Mouse (Mus musculus) hindbrain, postnatal 0 days (tissue): ENCODE results near the gene Mast4. TPM values are rescaled to one million over a fixed set of nuclear protein-coding genes. Genes with fewer than 3 reads are reported as not detected.
A peak's percentile ranks its signal among the peaks of the same experiment; 100 is the strongest.

Experiments used
- ATAC-seq: fragments of 200-750 bp; cut with Nextera tagmentation; 2 replicates; pipeline ENCODE4 v1.8.0; 2017; ENCODE audit warnings: mild to moderate bottlenecking, moderate TSS enrichment, moderate library complexity
- DNase-seq: peaks from one replicate; pipeline ENCODE4 v3.0.0-alpha.2; 2015; ENCODE audit warnings: low spot score
- H3K27ac ChIP-seq: fragments of 300-500 bp; sonication (generic); 2 replicates; pipeline ENCODE4 v1.5.1; 2014; ENCODE audit warnings: mild to moderate bottlenecking
- H3K27me3 ChIP-seq: fragments of 300-500 bp; sonication (generic); 2 replicates; pipeline ENCODE4 v1.6.1; 2014; ENCODE audit warnings: low read length, mixed read lengths; ENCODE audit not compliant: insufficient read depth
- H3K36me3 ChIP-seq: fragments of 300-500 bp; sonication (generic); 2 replicates; pipeline ENCODE4 v1.6.1; 2014; ENCODE audit warnings: low read length, mixed read lengths; ENCODE audit not compliant: insufficient read depth
- H3K4me1 ChIP-seq: fragments of 300-500 bp; sonication (generic); 2 replicates; pipeline ENCODE4 v1.6.1; 2014; ENCODE audit warnings: antibody characterized with exemption, low read length, mixed read lengths; ENCODE audit not compliant: insufficient read depth
- H3K4me2 ChIP-seq: fragments of 300-500 bp; sonication (generic); 2 replicates; pipeline ENCODE4 v1.6.1; 2014; ENCODE audit warnings: low read depth, mild to moderate bottlenecking, low read length, moderate library complexity, mixed read lengths
- H3K4me3 ChIP-seq: fragments of 300-500 bp; sonication (generic); 2 replicates; pipeline ENCODE4 v1.5.1; 2014; ENCODE audit warnings: low read length
- H3K9ac ChIP-seq: fragments of 300-500 bp; sonication (generic); replicated peaks from 2 replicates; pipeline ENCODE4 v1.6.1; 2014; ENCODE audit warnings: mild to moderate bottlenecking, low read length, moderate library complexity, mixed read lengths
- H3K9me3 ChIP-seq: fragments of 300-500 bp; sonication (generic); 2 replicates; pipeline ENCODE4 v1.6.1; 2016; ENCODE audit warnings: low read length, mixed read lengths
- CTCF ChIP-seq: IDR thresholded peaks from 2 replicates; pipeline ENCODE4 v1.5.1; 2016; ENCODE audit warnings: antibody characterized with exemption, control low read depth, low read depth
- WGBS: fragments of 180-500 bp; shearing (Covaris S2); extraction: QIAGEN DNeasy Blood & Tissue Kit; methylation state at CpG from one replicate; pipeline ENCODE4 v1.1.7; 2014; 5-methylcytosine and 5-hydroxymethylcytosine counted together
- polyA plus RNA-seq: library from polyadenylated mRNA; unstranded; fragments of >200 nt; fragmentation: Nextera tagmentation; extraction: Ambion mirVana; gene quantifications from 2 replicates; pipeline ENCODE4 v1.2.1, GENCODE M21; 2015
- total RNA-seq: library from RNA; depleted of rRNA; stranded (reverse); fragments of >200 nt; gene quantifications from 2 replicates; pipeline ENCODE4 v1.2.3, GENCODE M21; 2014

Mast4 gene
- total and polyA plus RNA-seq, 2 experiments from 2014 or later, result 23.5 to 31.7 TPM

GRCm38 (mm10) chr13:103319881-103320280 is 14.4 kb downstream of the Mast4 start:
- Histone ChIP-seq H3K27me3 (no peaks in the 10 kb centered on the region), H3K9me3 (no peaks in the 10 kb centered on the region), H3K4me3 (no peak overlapping the region), H3K4me2 (no peak overlapping the region), H3K27ac (no peak overlapping the region), H3K4me1 (no peaks in the 10 kb centered on the region), H3K36me3 (no peaks in the 10 kb centered on the region), H3K9ac (no peak overlapping the region)
- DNase-seq (no peak), ATAC-seq (no peak)
- WGBS, result 79% methylated on average over 9 of the region's 9 CpGs
- no peak for TF ChIP-seq CTCF

GRCm38 (mm10) chr13:103319317-103319716 is 15.0 kb downstream of the Mast4 start:
- Histone ChIP-seq H3K4me3 (no peak overlapping the region), H3K27me3 (no peaks in the 10 kb centered on the region), H3K36me3 (no peaks in the 10 kb centered on the region), H3K4me2 (no peak overlapping the region), H3K27ac (no peak overlapping the region), H3K4me1 (no peaks in the 10 kb centered on the region), H3K9ac (no peak overlapping the region), H3K9me3 (no peaks in the 10 kb centered on the region)
- TF ChIP-seq CTCF, result no peak
- WGBS, result 4% methylated on average over 3 of the region's 3 CpGs
- ATAC-seq (peak; percentile 36; the same call in 1 of the 2 replicates), DNase-seq (no peak)

GRCm38 (mm10) chr13:103316777-103317367 is 17.4 kb downstream of the Mast4 start:
- no peak overlapping the region for H3K4me2 ChIP-seq
- H3K27me3 ChIP-seq, result no peaks in the 10 kb centered on the region
- 43% methylated on average over 3 of the region's 3 CpGs for WGBS
- DNase-seq, result no peak
- no peak overlapping the region for H3K9ac ChIP-seq
- no peaks in the 10 kb centered on the region for H3K36me3 ChIP-seq
- H3K4me3 ChIP-seq, result no peak overlapping the region
- H3K27ac ChIP-seq, result no peak overlapping the region
- ATAC-seq, result no peak
- TF ChIP-seq CTCF, result no peak
- no peaks in the 10 kb centered on the region for H3K9me3 ChIP-seq
- no peaks in the 10 kb centered on the region for H3K4me1 ChIP-seq

- Histone ChIP-seq H3K36me3 (no peaks in the 10 kb centered on the region), H3K4me2 (no peak overlapping the region), H3K27me3 (no peaks in the 10 kb centered on the region), H3K9ac (no peak overlapping the region), H3K4me3 (no peak overlapping the region), H3K27ac (no peak overlapping the region), H3K9me3 (no peaks in the 10 kb centered on the region), H3K4me1 (no peaks in the 10 kb centered on the region)
- DNase-seq, result peak; percentile 27
- no peak for TF ChIP-seq CTCF
- peak; percentile 71 for ATAC-seq
- WGBS, result 26% methylated on average over 10 of the region's 10 CpGs
Observed at GRCm38 (mm10) chr13:103315113-103315708, 19.1 kb downstream of the Mast4 start.

- H3K4me1 ChIP-seq, result no peaks in the 10 kb centered on the region
- H3K4me3 ChIP-seq, result no peak overlapping the region
- ATAC-seq, result no peak
- WGBS, result 91% methylated on average over 4 of the region's 4 CpGs
- no peaks in the 10 kb centered on the region for H3K27me3 ChIP-seq
- no peaks in the 10 kb centered on the region for H3K36me3 ChIP-seq
- DNase-seq, result no peak
- H3K9me3 ChIP-seq, result no peaks in the 10 kb centered on the region
- H3K27ac ChIP-seq, result no peak overlapping the region
- no peak overlapping the region for H3K4me2 ChIP-seq
- H3K9ac ChIP-seq, result no peak overlapping the region
- TF ChIP-seq CTCF, result no peak
Observed at GRCm38 (mm10) chr13:103308296-103308695, 26.0 kb downstream of the Mast4 start.

- ATAC-seq, result no peak
- no peak overlapping the region for H3K4me2 ChIP-seq
- 83% methylated on average over 9 of the region's 9 CpGs for WGBS
Observed at GRCm38 (mm10) chr13:103303826-103304225, 30.5 kb downstream of the Mast4 start.

GRCm38 (mm10) chr13:103302508-103302907 is 31.8 kb downstream of the Mast4 start:
- TF ChIP-seq CTCF, result no peak
- no peak for DNase-seq
- no peak overlapping the region for H3K27ac ChIP-seq
- H3K4me2 ChIP-seq, result no peak overlapping the region
- H3K9me3 ChIP-seq, result no peaks in the 10 kb centered on the region
- no peak for ATAC-seq
- no peak overlapping the region for H3K9ac ChIP-seq
- no peak overlapping the region for H3K4me3 ChIP-seq
- no peaks in the 10 kb centered on the region for H3K36me3 ChIP-seq
- no peaks in the 10 kb centered on the region for H3K4me1 ChIP-seq
- 71% methylated on average over 6 of the region's 6 CpGs for WGBS
- no peaks in the 10 kb centered on the region for H3K27me3 ChIP-seq

More at GRCm38 (mm10) chr13:103303826-103304225, 30.5 kb downstream of the Mast4 start:
- Histone ChIP-seq H3K4me1 (no peaks in the 10 kb centered on the region), H3K27ac (no peak overlapping the region), H3K36me3 (no peaks in the 10 kb centered on the region), H3K27me3 (no peaks in the 10 kb centered on the region), H3K9ac (no peak overlapping the region), H3K4me3 (no peak overlapping the region), H3K9me3 (no peaks in the 10 kb centered on the region)
- DNase-seq, result no peak
- no peak for TF ChIP-seq CTCF
